Mouse (Mus musculus) hindlimb bud, embryonic 11.5 days (tissue): ENCODE measurements around the gene Ifit3b.
"Not testable (repeated sequence)": the region's sequence is repeated elsewhere in the genome, so short reads cannot be mapped to it uniquely, and the experiment has no call there.

Source experiments
- DNase-seq: peaks from one replicate; pipeline ENCODE4 v3.0.0-alpha.2; 2012; ENCODE audit warnings: low read depth, low spot score; ENCODE audit errors: extremely low spot score

The Ifit3b gene

DNA sequence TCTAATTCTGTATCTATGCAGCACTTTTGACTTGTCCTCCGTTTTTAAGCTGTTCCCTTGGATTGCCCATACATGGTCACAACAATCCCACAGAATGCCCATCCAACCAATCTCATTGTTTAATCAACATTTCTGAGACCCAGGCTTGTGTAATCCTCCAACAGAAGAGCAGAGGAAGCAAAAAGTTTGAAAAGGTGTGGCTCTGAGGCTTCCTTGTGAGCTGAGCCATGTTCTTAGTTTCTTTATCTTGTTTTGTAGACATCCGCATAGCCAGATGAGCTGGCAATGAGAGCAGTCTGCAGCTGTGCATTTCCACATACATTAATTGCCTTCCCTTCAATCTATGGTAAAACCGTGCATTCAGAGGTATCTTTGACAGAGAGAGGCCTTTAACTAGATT, 2.3 kb upstream of the Ifit3b start:
- no peak for DNase-seq

DNA sequence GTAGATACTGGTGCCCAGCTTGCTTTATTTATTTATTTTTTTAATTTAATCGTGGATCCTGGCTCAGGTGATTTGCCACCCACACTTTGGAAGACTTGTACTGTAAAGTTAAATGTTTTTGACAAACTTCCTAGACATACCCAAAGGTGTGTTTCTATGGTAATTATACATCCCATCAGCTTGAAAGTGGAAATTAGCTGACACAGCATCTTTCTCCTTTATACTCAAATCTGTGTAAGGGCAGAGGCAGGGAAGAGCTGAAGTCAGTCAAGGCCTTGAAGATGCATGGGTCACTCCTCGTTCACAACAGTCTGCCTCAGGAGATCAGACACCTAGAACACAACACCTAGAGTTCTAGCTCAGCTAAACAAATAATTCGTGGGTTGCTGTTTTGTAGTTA, 2.3 kb downstream of the Ifit3b start:
- DNase-seq = not testable (repeated sequence)

DNA sequence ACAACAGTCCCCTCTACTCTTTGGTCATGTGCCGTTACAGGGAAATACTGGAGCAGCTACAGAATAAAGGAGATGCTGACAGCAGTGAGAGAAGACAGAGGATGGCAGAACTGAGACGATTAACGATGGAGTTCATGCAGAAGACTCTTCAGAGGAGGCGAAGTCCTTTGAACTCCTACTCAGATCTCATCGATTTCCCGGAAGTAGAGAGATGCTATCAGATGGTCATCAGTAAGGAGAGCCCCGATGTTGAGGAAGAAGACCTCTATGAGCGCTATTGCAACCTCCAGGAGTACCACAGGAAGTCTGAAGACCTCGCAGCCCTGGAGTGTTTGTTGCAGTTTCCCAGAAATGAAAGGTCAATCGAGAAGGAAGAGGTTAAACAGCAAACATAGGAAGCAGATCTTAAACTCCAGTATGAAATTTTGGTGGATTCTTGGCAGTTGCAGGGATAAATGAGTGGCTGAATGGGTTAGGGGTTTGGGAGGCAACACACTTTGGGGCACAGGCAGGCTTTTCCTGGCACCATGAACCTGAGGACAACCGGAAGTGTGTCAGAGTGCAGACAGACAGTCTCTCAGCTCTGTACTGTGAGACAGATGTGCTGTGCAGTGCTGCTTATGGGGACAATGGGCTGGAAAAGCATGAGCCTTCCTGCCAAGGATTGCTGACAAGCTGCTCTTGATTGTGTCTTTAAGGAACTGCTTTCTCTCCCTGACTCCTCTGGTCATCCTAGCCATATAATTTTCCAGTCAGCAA, 4.7 kb downstream of the Ifit3b start:
- not testable (repeated sequence) for DNase-seq

DNA sequence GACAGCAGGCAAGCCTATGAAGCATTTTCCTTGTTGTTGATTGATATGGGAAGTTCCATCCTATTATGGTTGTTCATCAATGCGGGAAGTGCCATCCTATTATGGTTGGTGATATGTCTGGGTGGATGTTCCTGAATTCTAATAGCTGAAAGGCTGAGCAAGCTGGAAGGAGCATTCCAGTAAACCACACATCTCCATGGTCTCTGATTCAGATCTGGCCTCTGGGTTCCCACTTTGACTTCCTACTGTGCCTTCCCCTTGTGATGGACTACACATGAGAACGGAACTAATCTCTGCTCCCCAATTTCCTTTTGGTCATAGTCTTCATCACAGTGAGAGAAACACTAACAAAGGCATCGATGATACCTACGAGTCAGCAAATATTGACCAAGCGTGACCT, 13.1 kb downstream of the Ifit3b start:
- DNase-seq = no peak

GRCm38 (mm10) chr19:34623781-34624180, 16.0 kb downstream of the Ifit3b start:
- no peak for DNase-seq

GRCm38 (mm10) chr19:34624663-34625062, 16.9 kb downstream of the Ifit3b start:
- DNase-seq = no peak

DNA sequence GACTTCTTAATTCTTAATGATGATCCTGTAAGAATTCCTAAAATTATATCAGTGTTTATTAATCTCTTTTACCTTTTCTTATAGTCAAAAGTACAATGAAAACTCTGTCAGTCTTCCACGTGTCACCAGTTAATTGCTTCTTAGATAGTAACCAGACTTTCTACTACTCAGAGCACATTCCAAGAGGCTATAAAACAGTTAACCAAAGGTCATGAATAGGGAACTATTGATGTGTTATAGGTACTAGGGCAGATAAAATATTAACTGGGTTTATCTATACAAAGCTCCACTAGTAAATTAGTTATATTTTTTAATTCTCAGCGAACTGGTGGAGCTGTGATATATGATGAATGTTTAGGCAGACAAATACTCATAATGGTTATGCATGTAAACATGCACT, 19.7 kb downstream of the Ifit3b start:
- DNase-seq = no peak

DNA sequence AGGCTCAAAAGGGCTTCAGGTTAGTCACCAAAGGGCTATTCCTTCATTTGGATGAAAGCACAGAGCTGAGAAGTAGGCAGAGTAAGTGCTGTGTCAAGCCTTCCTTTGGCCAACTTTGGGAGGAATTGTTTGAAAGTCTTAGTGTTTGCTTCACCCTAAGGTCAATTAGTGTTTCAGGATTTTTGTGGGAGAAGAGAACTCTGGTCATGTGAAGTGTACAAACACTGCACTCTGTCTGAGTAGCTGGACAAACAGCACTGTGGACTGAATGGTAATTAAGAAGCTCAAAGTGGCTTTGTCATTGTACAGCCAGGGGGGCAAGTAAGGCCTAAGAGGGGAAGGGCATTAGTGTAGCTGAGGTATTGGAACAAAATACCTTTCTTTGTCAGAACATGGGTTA, 23.7 kb downstream of the Ifit3b start:
- DNase-seq = no peak

GRCm38 (mm10) chr19:34633484-34633883, 25.7 kb downstream of the Ifit3b start:
- no peak for DNase-seq

- peak; percentile 5 for DNase-seq
These were observed 29.3 kb downstream of the Ifit3b start for GRCm38 (mm10) chr19:34636933-34637557.

- no peak for DNase-seq
These were observed 32.9 kb downstream of the Ifit3b start, which contains the start of the genes Ifit1bl2 and Ifit1 for GRCm38 (mm10) chr19:34640623-34641022. Gene Ifit1bl2 (minus strand): TSS chr19:34640743. Gene Ifit1 (plus strand): TSS chr19:34640871.

GRCm38 (mm10) chr19:34642616-34643015, 34.8 kb downstream of the Ifit3b start:
- no peak for DNase-seq

DNA sequence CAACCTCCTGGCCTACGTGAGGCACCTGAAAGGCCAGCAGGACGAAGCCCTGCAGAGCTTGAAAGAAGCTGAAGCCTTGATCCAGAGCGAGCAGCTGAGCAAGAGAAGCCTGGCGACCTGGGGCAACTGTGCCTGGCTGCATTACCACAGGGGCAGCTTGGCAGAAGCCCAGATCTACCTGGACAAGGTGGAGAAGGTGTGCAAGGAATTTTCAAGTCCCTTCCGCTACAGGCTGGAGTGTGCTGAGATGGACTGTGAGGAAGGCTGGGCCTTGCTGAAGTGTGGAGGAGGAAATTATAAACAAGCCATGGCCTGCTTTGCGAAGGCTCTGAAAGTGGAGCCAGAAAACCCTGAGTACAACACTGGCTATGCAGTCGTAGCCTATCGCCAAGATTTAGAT, 39.9 kb downstream of the Ifit3b start:
- DNase-seq = not testable (repeated sequence)

- DNase-seq = no peak
These were observed 42.5 kb downstream of the Ifit3b start for GRCm38 (mm10) chr19:34650276-34650675.

DNA sequence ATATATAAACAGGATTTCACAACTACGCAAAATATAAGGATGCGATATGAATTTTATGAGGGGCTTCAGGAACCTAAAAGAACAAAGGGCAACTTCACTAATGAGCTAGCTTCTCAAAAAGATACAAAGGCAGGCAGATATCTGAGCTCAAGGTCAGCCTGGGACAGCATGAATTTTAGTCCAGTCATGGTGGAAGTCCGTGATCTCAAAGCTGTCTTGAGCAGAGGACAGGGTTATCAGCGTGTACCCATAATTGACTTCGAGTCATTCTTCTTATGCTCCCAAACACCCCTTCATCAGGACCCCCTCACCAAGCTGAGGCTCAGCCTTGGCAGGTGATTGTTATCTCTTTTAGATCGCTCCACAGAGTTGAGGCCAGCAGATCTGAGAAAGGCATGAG, 43.2 kb downstream of the Ifit3b start:
- no peak for DNase-seq

GRCm38 (mm10) chr19:34655227-34655805, 47.5 kb downstream of the Ifit3b start:
- DNase-seq = no peak

DNA sequence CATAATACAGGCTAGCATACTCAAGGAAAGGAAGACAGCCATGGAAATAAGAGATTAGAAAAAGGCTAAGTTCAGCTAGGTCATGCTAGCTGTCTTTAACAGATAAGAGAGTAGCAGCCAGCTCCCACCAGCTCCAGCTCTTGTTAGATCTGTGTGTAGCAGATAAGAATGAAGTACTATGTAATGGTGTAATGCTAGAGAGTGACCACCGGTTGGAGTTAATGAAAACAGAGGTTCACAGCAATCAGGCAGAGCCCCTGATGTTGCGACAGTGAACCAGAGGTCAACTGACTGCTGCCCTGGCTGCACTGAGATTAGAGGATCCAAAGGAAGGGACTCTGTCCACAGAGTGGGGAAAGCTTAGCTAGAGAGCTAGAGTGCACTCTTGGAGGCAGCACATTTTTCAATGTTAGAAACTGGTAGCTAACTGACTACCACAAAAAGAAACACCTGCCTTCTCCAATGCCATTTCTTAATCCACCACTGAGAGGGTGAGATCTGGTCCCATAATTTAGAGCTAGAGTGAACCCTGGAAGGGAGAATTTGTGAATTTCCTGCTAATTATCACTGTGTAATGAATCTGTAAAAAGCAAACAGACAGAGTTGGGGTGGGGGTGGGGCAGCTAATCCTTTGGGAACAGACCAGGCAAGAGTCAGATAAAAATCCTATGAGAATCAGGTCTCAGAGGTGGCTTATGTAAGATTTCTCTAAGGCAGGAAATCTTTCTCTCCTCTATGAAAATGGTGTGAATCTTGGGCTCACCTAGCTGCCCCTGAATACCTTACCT, 48.9 kb downstream of the Ifit3b start:
- DNase-seq = no peak

DNA sequence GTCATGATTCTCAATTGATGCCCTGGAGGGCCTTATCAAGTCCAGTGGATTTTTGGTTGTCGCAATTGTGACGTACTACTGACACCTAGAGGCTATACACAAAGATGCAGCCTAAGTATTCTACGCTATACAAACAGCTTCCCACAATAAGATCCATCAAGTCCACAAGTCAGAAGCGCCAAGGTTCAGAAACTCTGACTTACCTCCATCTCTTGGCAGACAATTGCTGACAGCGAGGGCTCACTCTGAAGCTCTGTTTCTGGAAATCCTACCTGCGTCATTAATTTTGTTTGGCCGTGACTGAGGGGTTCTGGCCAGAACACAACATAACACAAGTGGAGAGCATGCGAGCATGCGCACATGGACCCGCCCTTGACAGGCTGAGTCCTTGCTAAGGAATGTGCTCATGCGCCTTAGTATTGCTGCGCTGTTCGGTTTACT, 54.3 kb downstream of the Ifit3b start:
- DNase-seq = peak; percentile 70

DNA sequence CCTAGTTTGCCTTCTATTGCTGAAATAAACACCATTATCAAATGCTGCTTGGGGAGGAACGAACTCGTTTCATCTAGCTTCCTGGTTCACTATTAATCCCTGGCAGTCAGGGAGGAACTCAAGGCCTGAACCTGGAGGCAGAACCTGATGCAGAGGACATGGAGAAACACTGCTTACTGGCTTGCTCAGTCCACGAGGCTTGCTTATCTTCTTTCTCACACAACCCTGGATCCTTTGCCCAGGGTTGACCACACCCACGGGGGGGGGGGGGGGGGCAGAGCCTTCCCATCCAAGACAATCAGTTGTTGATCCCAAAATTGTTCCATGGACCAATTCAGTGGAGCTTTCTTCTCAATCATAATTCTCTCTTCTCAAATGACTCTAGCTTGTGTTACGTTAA, 55.0 kb downstream of the Ifit3b start:
- no peak for DNase-seq
